Mouse (Mus musculus) embryonic facial prominence, embryonic 11.5 days (tissue): ENCODE results near the gene Nacad. TPM values are rescaled to one million over a fixed set of nuclear protein-coding genes. Genes with fewer than 3 reads are reported as not detected.

Source experiments
- ATAC-seq: fragments of 200-750 bp; cut with Nextera tagmentation; replicated peaks from 2 replicates; pipeline ENCODE4 v1.8.0; 2017; ENCODE audit warnings: low read depth; ENCODE audit not compliant: insufficient number of reproducible peaks, low FRiP score, low TSS enrichment
- DNase-seq: peaks from one replicate; pipeline ENCODE4 v3.0.0-alpha.2; 2015; ENCODE audit warnings: low spot score
- H3K27ac ChIP-seq: fragments of 300-500 bp; sonication (generic); replicated peaks from 2 replicates; pipeline ENCODE4 v1.5.1; 2014; ENCODE audit warnings: mild to moderate bottlenecking, low read depth, low read length, control low read depth
- H3K27me3 ChIP-seq: fragments of 300-500 bp; sonication (generic); 2 replicates; pipeline ENCODE4 v1.6.1; 2014; ENCODE audit warnings: mild to moderate bottlenecking, low read length, moderate library complexity, mixed read lengths; ENCODE audit not compliant: control insufficient read depth, insufficient read depth
- H3K36me3 ChIP-seq: fragments of 300-500 bp; sonication (generic); replicated peaks from 2 replicates; pipeline ENCODE4 v1.6.1; 2014; ENCODE audit warnings: low read depth, mild to moderate bottlenecking, low read length, moderate library complexity, mixed read lengths; ENCODE audit not compliant: control insufficient read depth, insufficient read depth
- H3K4me1 ChIP-seq: fragments of 300-500 bp; sonication (generic); 2 replicates; pipeline ENCODE4 v1.6.1; 2014; ENCODE audit warnings: low read length, mixed read lengths; ENCODE audit not compliant: control insufficient read depth, insufficient read depth
- H3K4me2 ChIP-seq: fragments of 300-500 bp; sonication (generic); 2 replicates; pipeline ENCODE4 v1.6.1; 2014; ENCODE audit warnings: low read depth, mild to moderate bottlenecking, control low read depth, low read length, moderate library complexity
- H3K4me3 ChIP-seq: fragments of 300-500 bp; sonication (generic); 2 replicates; pipeline ENCODE4 v1.5.1; 2014; ENCODE audit warnings: low read depth, low read length, control low read depth
- H3K9ac ChIP-seq: fragments of 300-500 bp; sonication (generic); replicated peaks from 2 replicates; pipeline ENCODE4 v1.6.1; 2014; ENCODE audit warnings: mild to moderate bottlenecking, control low read depth, low read length
- H3K9me3 ChIP-seq: fragments of 300-500 bp; sonication (generic); replicated peaks from 2 replicates; pipeline ENCODE4 v1.6.1; 2016; ENCODE audit warnings: mild to moderate bottlenecking, low read length, inconsistent platforms, mixed read lengths; ENCODE audit not compliant: control insufficient read depth
- WGBS: fragments of 180-500 bp; shearing (Covaris S2); extraction: QIAGEN DNeasy Blood & Tissue Kit; methylation state at CpG from one replicate; pipeline ENCODE4 v1.1.7; 2014; 5-methylcytosine and 5-hydroxymethylcytosine counted together
- polyA plus RNA-seq: library from polyadenylated mRNA; unstranded; fragments of >200 nt; fragmentation: Nextera tagmentation; extraction: Ambion mirVana; gene quantifications from 2 replicates; pipeline ENCODE4 v1.2.1, GENCODE M21; 2014

Gene Nacad
- polyA plus RNA-seq, 1 experiment from 2014 or later, result 9.9 TPM

- Histone ChIP-seq H3K27me3 (no peaks in the 10 kb centered on the region), H3K9me3 (no peaks in the 10 kb centered on the region), H3K4me3 (no peak within 1 kb of the TSS), H3K36me3 (no peaks in the 10 kb centered on the region), H3K27ac (no peak within 1 kb of the TSS), H3K4me2 (no peak within 1 kb of the TSS), H3K4me1 (no peaks in the 10 kb centered on the region), H3K9ac (no peak within 1 kb of the TSS)
- WGBS, result 89% methylated on average over 4 of the region's 4 CpGs
- ATAC-seq (no peak), DNase-seq (no peak)
These were observed 32.7 kb upstream of the Nacad start, which contains the start of gene Wap for GRCm38 (mm10) chr11:6638537-6638936. TSS of gene Wap (minus strand) at chr11:6638637.

DNA sequence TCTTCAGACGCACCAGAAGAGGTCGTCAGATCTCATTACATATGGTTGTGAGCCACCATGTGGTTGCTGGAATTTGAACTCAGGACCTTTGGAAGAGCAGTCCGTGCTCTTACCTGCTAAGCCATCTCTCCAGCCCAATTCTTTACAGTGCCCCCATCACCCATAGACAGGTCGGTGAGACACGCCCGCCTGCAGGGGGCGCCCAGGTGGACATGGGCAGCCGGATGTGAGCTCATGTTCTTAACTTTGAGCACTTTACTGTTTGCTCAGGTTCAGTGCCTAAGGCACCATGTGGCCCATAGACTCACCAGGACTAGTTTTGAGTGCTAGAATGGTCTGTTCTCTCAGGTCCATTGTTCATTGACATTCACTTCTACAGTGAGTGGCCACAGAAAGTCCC lies 30.3 kb upstream of the Nacad start:
- no peak overlapping the region for H3K4me3 ChIP-seq
- WGBS, result 71% methylated on average over 8 of the region's 8 CpGs
- no peak for DNase-seq

GRCm38 (mm10) chr11:6629655-6630054 lies 23.8 kb upstream of the Nacad start:
- no peaks in the 10 kb centered on the region for H3K9me3 ChIP-seq
- H3K4me2 ChIP-seq, result no peak overlapping the region
- H3K27me3 ChIP-seq, result no peaks in the 10 kb centered on the region
- no peak for ATAC-seq
- H3K9ac ChIP-seq, result no peak overlapping the region
- H3K27ac ChIP-seq, result no peak overlapping the region
- H3K4me3 ChIP-seq, result no peak overlapping the region
- no peaks in the 10 kb centered on the region for H3K36me3 ChIP-seq
- peak; percentile 21 for DNase-seq
- no peaks in the 10 kb centered on the region; the same call in 1 of the 2 replicates for H3K4me1 ChIP-seq

More for the DNA sequence above, 30.3 kb upstream of the Nacad start:
- H3K9me3 ChIP-seq, result no peaks in the 10 kb centered on the region
- no peak for ATAC-seq
- no peaks in the 10 kb centered on the region for H3K27me3 ChIP-seq
- H3K36me3 ChIP-seq, result no peaks in the 10 kb centered on the region
- H3K9ac ChIP-seq, result no peak overlapping the region
- H3K4me2 ChIP-seq, result no peak overlapping the region
- H3K27ac ChIP-seq, result no peak overlapping the region
- H3K4me1 ChIP-seq, result no peaks in the 10 kb centered on the region

DNA sequence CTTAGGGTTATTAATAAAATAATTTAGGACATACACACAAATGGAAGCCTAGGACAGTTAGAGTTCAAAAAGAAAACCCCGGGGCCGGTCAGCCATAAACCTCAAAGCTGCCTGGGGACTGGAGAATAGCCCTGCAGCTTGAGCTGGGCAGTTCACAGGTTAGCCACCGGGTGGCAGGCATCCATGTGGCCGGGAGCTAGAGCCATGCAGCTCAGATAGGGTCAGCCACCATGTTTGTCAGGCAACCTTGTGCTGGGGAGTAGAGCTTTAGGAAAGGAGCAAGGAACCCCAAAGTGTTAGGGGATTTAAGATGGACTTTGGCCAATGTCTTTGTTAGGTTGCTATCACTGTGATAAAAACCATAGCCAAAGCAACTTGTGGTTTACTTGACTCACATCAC lies 22.7 kb upstream of the Nacad start:
- ATAC-seq (0 out of 2 replicates have a peak, but pooled peaks have one; percentile 30), DNase-seq (peak; percentile 65)
- Histone ChIP-seq H3K4me3 (no peak overlapping the region), H3K27me3 (no peaks in the 10 kb centered on the region), H3K4me1 (no peaks in the 10 kb centered on the region; the same call in 1 of the 2 replicates), H3K4me2 (no peak overlapping the region), H3K27ac (no peak overlapping the region), H3K36me3 (no peaks in the 10 kb centered on the region), H3K9ac (no peak overlapping the region), H3K9me3 (no peaks in the 10 kb centered on the region)
- 17% methylated on average over 4 of the region's 4 CpGs for WGBS

DNA sequence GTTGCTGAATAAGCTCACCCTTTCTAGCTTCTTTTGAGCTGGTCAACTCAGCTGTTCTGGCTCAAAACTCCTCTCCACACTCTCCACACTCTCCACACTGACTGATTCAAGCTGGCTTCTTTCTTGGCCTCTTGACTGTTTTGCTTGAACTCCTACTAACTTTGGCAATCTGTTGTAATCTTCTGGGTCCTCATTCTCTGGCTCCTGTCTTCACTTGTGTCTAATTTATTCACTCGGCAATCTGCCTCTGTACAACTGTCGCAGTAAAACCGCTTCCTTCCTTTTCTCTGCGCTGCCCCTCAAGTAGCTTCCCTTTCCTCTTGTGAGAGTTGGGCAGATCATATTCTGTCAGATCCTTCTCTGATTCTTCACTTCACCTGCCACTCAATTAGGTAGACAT lies 21.9 kb upstream of the Nacad start:
- WGBS, result 90% methylated on average over 4 of the region's 4 CpGs
- Histone ChIP-seq H3K27ac (no peak overlapping the region), H3K27me3 (no peaks in the 10 kb centered on the region), H3K9ac (no peak overlapping the region), H3K4me2 (no peak overlapping the region), H3K36me3 (peaks cover 6% of the 10 kb centered on the region), H3K4me1 (no peaks in the 10 kb centered on the region; the same call in 1 of the 2 replicates), H3K9me3 (no peaks in the 10 kb centered on the region), H3K4me3 (no peak overlapping the region)
- no peak for DNase-seq
- no peak for ATAC-seq

DNA sequence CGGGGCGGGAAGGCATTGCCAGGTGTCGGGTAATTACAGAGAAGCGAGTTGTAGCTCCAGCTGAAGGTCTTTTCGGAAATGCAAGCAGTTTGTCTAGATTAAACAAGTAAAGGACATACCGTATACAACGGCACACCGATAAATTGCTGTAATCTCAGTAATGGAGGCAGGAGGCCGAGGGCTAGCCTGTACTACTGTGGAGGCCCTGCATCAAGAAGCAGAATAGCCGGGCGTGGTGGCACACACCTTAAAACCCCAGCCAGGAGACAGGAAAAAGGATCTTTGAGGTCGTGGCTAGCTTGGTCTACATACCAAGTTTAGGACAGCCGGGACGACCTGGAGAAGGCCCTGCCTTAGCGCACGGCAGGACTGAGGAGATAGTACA lies 20.5 kb upstream of the Nacad start:
- no peaks in the 10 kb centered on the region for H3K27me3 ChIP-seq
- WGBS, result 14% methylated on average over 16 of the region's 16 CpGs
- peaks cover 6% of the 10 kb centered on the region for H3K36me3 ChIP-seq
- peak overlapping the region; percentile 86 for H3K4me2 ChIP-seq
- DNase-seq (no peak), ATAC-seq (peak; percentile 27)
- H3K27ac ChIP-seq, result peak overlapping the region; percentile 72
- peak overlapping the region; percentile 71 for H3K4me3 ChIP-seq
- H3K9me3 ChIP-seq, result no peaks in the 10 kb centered on the region
- H3K9ac ChIP-seq, result peak overlapping the region; percentile 82
- H3K4me1 ChIP-seq, result no peaks in the 10 kb centered on the region; the same call in 1 of the 2 replicates

DNA sequence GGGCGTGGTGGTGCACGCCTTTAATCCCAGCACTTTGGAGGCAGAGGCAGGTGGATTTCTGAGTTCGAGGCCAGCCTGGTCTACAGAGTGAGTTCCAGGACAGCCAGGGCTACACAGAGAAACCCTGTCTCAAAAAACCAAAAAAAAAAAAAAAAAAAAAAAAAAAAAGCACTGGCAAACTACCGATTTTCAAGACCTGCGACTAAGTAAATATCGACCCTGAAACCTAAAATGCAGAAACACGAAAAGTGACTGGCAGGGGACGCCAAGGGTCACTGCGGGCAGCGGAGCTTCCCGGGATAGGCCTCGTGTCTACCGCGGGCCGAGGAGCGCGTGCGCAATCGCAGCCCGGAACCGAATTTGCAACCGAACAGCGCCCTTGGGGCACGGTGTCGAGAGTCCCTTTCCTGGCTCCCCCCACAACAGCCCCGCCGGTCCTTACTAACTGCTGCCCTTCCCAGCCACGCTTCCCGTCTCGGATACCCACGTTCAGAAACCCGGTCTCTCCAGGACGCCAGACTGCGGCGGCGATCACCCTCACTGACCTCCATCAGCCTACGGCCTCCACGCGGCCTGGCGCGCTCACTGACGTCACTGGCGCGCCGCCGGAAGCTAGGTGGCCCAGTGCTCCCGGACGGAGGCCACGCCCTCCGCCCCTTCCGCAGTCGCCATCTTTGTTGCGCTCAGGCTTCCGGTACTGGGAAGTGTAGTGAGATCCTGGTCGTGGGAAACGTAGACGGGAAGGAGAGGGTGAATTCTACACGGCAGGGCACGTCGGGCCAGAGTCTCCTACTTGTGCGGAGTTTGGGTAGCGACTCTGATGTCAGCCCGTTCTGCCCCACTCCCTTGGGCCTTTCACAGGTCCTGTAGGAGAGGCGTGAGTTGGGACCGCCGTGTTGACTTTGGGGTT lies 19.9 kb upstream of the Nacad start, which contains the start of gene Tbrg4:
TSS of gene Tbrg4 (minus strand) at position 590 of the 910 bp plus-strand sequence.
- Histone ChIP-seq H3K4me2 (peak within 1 kb of the TSS; percentile 86), H3K4me1 (no peaks in the 10 kb centered on the region; the same call in 1 of the 2 replicates), H3K27ac (peak within 1 kb of the TSS; percentile 72), H3K9ac (peak within 1 kb of the TSS; percentile 82), H3K9me3 (no peaks in the 10 kb centered on the region), H3K36me3 (peaks cover 9% of the 10 kb centered on the region), H3K27me3 (no peaks in the 10 kb centered on the region), H3K4me3 (peak within 1 kb of the TSS; percentile 71)
- ATAC-seq (peak; percentile 93), DNase-seq (peak; percentile 97)
- WGBS, result under 1% methylated on average over 65 of the region's 66 CpGs
